Mouse (Mus musculus) urinary bladder, postnatal 36 days (tissue): ENCODE measurements at regions not wholly inside any gene's neighbourhood (a gene's known extent, or its start where the extent isn't known, plus 50 kb on each side); places are given as distances from the start of the nearest gene placed in this dataset.

Experiments
- DNase-seq, 2 experiments: peaks; one replicate each; pipeline ENCODE4 v3.0.0; 2022; ENCODE audit warnings: low spot score in 2 of 2, mixed read lengths in 1 of 2

- DNase-seq, result no peak
Observed at GRCm38 (mm10) chr12:27604061-27604679, 261.8 kb upstream of the Sox11 start.

GRCm38 (mm10) chr12:27599149-27599548 is 256.8 kb upstream of the Sox11 start:
- DNase-seq, result peak; percentile 37 to 53

GRCm38 (mm10) chr12:27597878-27598277 is 255.5 kb upstream of the Sox11 start:
- no peak for DNase-seq

GRCm38 (mm10) chr12:27597322-27597721 is 254.9 kb upstream of the Sox11 start:
- no peak for DNase-seq

- DNase-seq, result no peak
Observed at GRCm38 (mm10) chr12:27595576-27595975, 253.2 kb upstream of the Sox11 start.

- DNase-seq, result no peak
Observed at GRCm38 (mm10) chr12:27593436-27593835, 251.1 kb upstream of the Sox11 start.

- no peak for DNase-seq
Observed at GRCm38 (mm10) chr12:27576109-27576700, 233.8 kb upstream of the Sox11 start.

- no peak for DNase-seq
Observed at GRCm38 (mm10) chr12:27575629-27576028, 233.3 kb upstream of the Sox11 start.

- no peak for DNase-seq
Observed at GRCm38 (mm10) chr12:27567250-27567649, 224.9 kb upstream of the Sox11 start.

GRCm38 (mm10) chr12:27565965-27566507 is 223.7 kb upstream of the Sox11 start:
- DNase-seq, result no peak

GRCm38 (mm10) chr12:27564641-27565306 is 222.4 kb upstream of the Sox11 start:
- DNase-seq, result no peak

- no peak for DNase-seq
Observed at GRCm38 (mm10) chr12:27563900-27564299, 221.5 kb upstream of the Sox11 start.

- DNase-seq, result no peak
Observed at GRCm38 (mm10) chr12:27552809-27553208, 210.4 kb upstream of the Sox11 start.

- no peak for DNase-seq
Observed at GRCm38 (mm10) chr12:27538210-27538609, 195.8 kb upstream of the Sox11 start.

- no peak for DNase-seq
Observed at GRCm38 (mm10) chr12:27537507-27537906, 195.1 kb upstream of the Sox11 start.

GRCm38 (mm10) chr12:27537017-27537416 is 194.6 kb upstream of the Sox11 start:
- no peak for DNase-seq

- DNase-seq, result no peak
Observed at GRCm38 (mm10) chr12:27525604-27526003, 183.2 kb upstream of the Sox11 start.

GRCm38 (mm10) chr12:27513253-27513652 is 170.9 kb upstream of the Sox11 start:
- no peak for DNase-seq

GRCm38 (mm10) chr12:27508226-27508560 is 165.8 kb upstream of the Sox11 start:
- no peak for DNase-seq

- DNase-seq, result peak; percentile 7 to 20
Observed at GRCm38 (mm10) chr12:27507523-27508225, 165.3 kb upstream of the Sox11 start.

- DNase-seq, result no peak
Observed at GRCm38 (mm10) chr12:27502716-27503486, 160.5 kb upstream of the Sox11 start.

- no peak for DNase-seq
Observed at GRCm38 (mm10) chr12:27500516-27500915, 158.1 kb upstream of the Sox11 start.
